Mouse (Mus musculus) heart, embryonic 15.5 days (tissue): ENCODE measurements around the gene Gdpd4. TPM values are rescaled to one million over a fixed set of nuclear protein-coding genes. Genes with fewer than 3 reads are reported as not detected.
A peak's percentile ranks its signal among the peaks of the same experiment; 100 is the strongest.

Experiments used
- ATAC-seq: fragments of 200-750 bp; cut with Nextera tagmentation; replicated peaks from 2 replicates; pipeline ENCODE4 v1.8.0; 2017; ENCODE audit warnings: low read depth, moderate TSS enrichment; ENCODE audit not compliant: insufficient number of reproducible peaks, insufficient read depth, low FRiP score
- H3K27ac ChIP-seq: fragments of 300-500 bp; sonication (generic); 2 replicates; pipeline ENCODE4 v1.5.1; 2015; ENCODE audit warnings: mild to moderate bottlenecking, inconsistent platforms
- H3K27me3 ChIP-seq: fragments of 300-500 bp; sonication (generic); 2 replicates; pipeline ENCODE4 v1.6.1; 2015; ENCODE audit warnings: inconsistent platforms
- H3K36me3 ChIP-seq: fragments of 300-500 bp; sonication (generic); 2 replicates; pipeline ENCODE4 v1.6.1; 2015; ENCODE audit warnings: mild to moderate bottlenecking, inconsistent platforms
- H3K4me1 ChIP-seq: fragments of 300-500 bp; sonication (generic); replicated peaks from 2 replicates; pipeline ENCODE4 v1.6.1; 2015; ENCODE audit warnings: inconsistent platforms
- H3K4me2 ChIP-seq: fragments of 300-500 bp; sonication (generic); 2 replicates; pipeline ENCODE4 v1.6.1; 2015; ENCODE audit warnings: inconsistent platforms, mild to moderate bottlenecking, moderate library complexity
- H3K4me3 ChIP-seq: fragments of 300-500 bp; sonication (generic); 2 replicates; pipeline ENCODE4 v1.5.1; 2015; ENCODE audit warnings: mild to moderate bottlenecking, inconsistent platforms
- H3K9ac ChIP-seq: fragments of 300-500 bp; sonication (generic); 2 replicates; pipeline ENCODE4 v1.6.1; 2015; ENCODE audit warnings: mild to moderate bottlenecking, inconsistent platforms
- H3K9me3 ChIP-seq: fragments of 300-500 bp; sonication (generic); replicated peaks from 2 replicates; pipeline ENCODE4 v1.6.1; 2016; ENCODE audit warnings: inconsistent platforms
- WGBS: fragments of 180-500 bp; shearing (Covaris S2); methylation state at CpG from one replicate; pipeline ENCODE4 v1.1.7; 2015; ENCODE audit warnings: mixed read lengths; 5-methylcytosine and 5-hydroxymethylcytosine counted together
- polyA plus RNA-seq: library from polyadenylated mRNA; unstranded; fragments of >200 nt; fragmentation: Nextera tagmentation; extraction: Ambion mirVana; gene quantifications from 2 replicates; pipeline ENCODE4 v1.2.1, GENCODE M21; 2015

The Gdpd4 gene
- polyA plus RNA-seq, 1 experiment from 2014 or later, result not detected

DNA sequence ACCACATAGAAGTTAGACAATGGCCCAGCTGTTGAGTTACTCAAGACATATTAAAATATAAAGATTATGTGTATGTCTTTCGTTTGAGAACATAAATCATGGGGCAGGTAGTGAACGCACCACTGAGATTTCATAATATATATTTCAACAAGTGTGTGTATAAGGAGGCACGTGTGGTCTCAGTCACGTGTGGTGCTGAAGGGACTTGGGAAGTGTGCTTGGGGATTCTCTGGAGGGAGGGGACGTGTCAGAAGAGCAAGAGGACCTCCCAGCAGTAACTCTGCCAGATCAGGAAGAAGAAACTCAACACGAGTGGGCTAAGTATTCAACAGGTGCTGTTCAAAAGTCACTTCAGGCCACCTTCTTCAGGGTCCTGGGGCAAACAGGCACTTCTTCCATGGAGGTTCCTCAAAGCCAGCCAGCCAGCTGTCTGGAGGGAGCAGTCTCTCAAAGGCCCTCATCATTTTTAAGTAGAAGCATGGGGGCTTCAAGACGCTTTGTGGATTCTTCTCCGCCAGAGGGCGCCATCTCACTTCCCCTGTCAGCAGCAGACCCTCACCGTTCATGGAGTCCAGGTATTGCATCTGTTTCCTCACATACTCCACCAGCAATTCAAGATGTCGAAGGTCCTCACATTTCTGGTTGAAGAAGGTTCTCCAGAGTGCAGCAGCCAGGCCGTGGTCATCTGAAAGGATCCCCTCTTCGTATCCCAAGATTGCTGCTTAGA lies 64.5 kb downstream of the Gdpd4 start:
- no peaks in the 10 kb centered on the region for H3K36me3 ChIP-seq
- no peaks in the 10 kb centered on the region for H3K27me3 ChIP-seq
- no peak overlapping the region for H3K4me3 ChIP-seq
- no peak overlapping the region for H3K27ac ChIP-seq
- WGBS, result 44% methylated on average over 13 of the region's 13 CpGs
- no peak overlapping the region for H3K9ac ChIP-seq
- H3K4me2 ChIP-seq, result no peak overlapping the region
- peaks cover 4% of the 10 kb centered on the region for H3K9me3 ChIP-seq
- no peaks in the 10 kb centered on the region for H3K4me1 ChIP-seq
- ATAC-seq, result no peak

DNA sequence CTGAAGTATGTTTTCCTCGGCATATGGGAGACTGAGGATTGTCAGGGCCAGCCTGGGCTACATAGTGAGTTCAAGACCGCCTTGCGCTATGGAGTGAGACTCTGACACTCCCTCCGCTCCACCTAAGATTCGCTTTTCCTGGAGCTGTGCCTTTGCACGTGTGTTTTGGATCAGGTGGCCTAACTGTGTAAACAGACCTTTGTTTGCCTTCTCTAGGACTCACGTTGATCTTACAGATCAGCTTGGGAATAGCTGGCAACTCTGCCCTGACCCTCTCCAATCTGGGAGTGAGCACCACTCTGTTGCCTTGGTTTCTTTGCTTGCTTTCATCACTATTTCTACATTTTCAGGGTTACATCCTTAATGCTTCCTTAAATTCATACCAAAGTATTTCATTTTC lies 82.9 kb downstream of the Gdpd4 start:
- no peaks in the 10 kb centered on the region for H3K27me3 ChIP-seq
- no peak for ATAC-seq
- WGBS, result 77% methylated on average over 7 of the region's 7 CpGs

GRCm38 (mm10) chr7:98048101-98048824 lies 128.5 kb downstream of the Gdpd4 start:
- no peaks in the 10 kb centered on the region for H3K36me3 ChIP-seq
- ATAC-seq, result no peak
- H3K9me3 ChIP-seq, result no peaks in the 10 kb centered on the region
- H3K4me2 ChIP-seq, result no peak overlapping the region
- H3K4me1 ChIP-seq, result no peaks in the 10 kb centered on the region
- H3K27me3 ChIP-seq, result no peaks in the 10 kb centered on the region
- no peak overlapping the region for H3K4me3 ChIP-seq
- H3K27ac ChIP-seq, result no peak overlapping the region
- 62% methylated on average over 9 of the region's 9 CpGs for WGBS
- no peak overlapping the region for H3K9ac ChIP-seq

More for the DNA sequence above, 82.9 kb downstream of the Gdpd4 start:
- H3K9ac ChIP-seq, result no peak overlapping the region
- H3K4me1 ChIP-seq, result no peaks in the 10 kb centered on the region
- no peak overlapping the region for H3K4me2 ChIP-seq
- no peak overlapping the region for H3K4me3 ChIP-seq
- H3K36me3 ChIP-seq, result no peaks in the 10 kb centered on the region
- H3K9me3 ChIP-seq, result no peaks in the 10 kb centered on the region
- H3K27ac ChIP-seq, result no peak overlapping the region

DNA sequence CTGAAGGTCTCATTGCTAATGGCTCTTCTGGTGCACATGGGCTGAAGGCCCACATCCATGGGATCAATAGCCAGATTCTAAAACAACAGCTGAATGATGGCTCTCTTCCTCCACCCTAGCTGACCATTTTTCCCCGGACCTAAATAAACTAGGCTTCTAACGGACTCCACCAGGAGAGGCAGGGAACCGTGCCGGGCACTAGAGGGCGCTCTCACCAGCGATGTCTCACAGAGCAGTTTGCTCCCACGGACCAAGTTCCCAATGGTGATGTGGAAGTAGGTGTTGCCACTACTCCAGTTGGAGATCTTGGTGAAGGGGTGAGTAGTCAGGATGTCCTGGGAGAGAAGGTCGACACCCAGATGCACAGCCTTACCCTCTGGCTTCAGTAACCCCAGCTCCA lies 132.2 kb downstream of the Gdpd4 start:
- Histone ChIP-seq H3K4me2 (no peak overlapping the region), H3K27ac (no peak overlapping the region), H3K9me3 (no peaks in the 10 kb centered on the region), H3K9ac (no peak overlapping the region), H3K4me3 (no peak overlapping the region), H3K4me1 (no peaks in the 10 kb centered on the region), H3K27me3 (no peaks in the 10 kb centered on the region), H3K36me3 (no peaks in the 10 kb centered on the region)
- no peak for ATAC-seq
- WGBS, result 22% methylated on average over 8 of the region's 8 CpGs

DNA sequence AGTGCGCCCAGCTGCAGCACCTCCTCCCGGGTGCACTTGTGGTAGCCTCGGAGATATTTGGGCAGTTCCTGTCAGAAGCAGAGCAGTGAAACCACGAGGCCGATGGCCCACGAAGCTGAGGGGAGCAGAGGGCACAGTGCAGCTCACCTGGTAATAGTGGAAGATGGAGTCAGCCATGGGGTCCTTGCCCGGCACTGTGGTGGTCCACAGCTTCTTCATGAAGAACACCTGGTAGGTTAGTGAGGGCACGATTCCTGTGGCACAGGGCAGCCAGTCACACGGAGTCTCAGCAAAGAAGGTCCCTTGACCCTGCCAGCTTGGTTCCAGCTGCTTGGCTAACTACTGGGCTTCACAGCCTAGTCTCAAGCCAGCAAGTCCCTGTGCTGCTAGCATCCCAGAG lies 134.7 kb downstream of the Gdpd4 start:
- Histone ChIP-seq H3K9me3 (no peaks in the 10 kb centered on the region), H3K9ac (no peak overlapping the region), H3K4me2 (no peak overlapping the region), H3K36me3 (no peaks in the 10 kb centered on the region), H3K27ac (no peak overlapping the region), H3K4me1 (no peaks in the 10 kb centered on the region), H3K27me3 (no peaks in the 10 kb centered on the region), H3K4me3 (no peak overlapping the region)
- no peak for ATAC-seq
- whole genome bisulfite sequencing, result 80% methylated on average over 9 of the region's 9 CpGs

DNA sequence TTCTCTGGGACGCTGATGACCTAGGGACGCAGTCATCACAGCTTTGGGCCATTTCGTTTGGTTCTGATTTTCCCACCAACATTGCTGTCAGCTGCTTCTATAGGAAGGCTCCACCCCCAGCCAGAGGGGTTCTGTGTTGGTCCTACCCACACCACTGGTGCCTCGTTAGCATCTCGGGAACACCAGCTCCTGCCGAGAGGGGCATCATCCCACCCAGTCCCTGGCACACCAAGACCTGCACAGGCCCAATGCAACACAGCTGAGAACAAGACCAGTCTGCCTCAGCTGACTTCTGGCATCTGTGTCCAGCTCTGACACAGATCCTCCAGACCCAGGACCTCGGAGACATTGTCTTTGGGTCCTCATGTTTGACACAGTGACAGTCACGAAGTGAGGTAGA lies 135.2 kb downstream of the Gdpd4 start:
- no peaks in the 10 kb centered on the region for H3K27me3 ChIP-seq
- 87% methylated on average over 8 of the region's 8 CpGs for WGBS
- ATAC-seq, result no peak
- H3K36me3 ChIP-seq, result no peaks in the 10 kb centered on the region
- H3K4me2 ChIP-seq, result no peak overlapping the region
- no peak overlapping the region for H3K27ac ChIP-seq
- H3K4me1 ChIP-seq, result no peaks in the 10 kb centered on the region
- H3K9ac ChIP-seq, result no peak overlapping the region
- no peaks in the 10 kb centered on the region for H3K9me3 ChIP-seq
- no peak overlapping the region for H3K4me3 ChIP-seq

GRCm38 (mm10) chr7:98066229-98066628 lies 146.5 kb downstream of the Gdpd4 start:
- Histone ChIP-seq H3K27ac (no peak overlapping the region), H3K9me3 (no peaks in the 10 kb centered on the region), H3K4me2 (no peak overlapping the region), H3K4me3 (no peak overlapping the region), H3K9ac (no peak overlapping the region), H3K4me1 (no peaks in the 10 kb centered on the region), H3K27me3 (no peaks in the 10 kb centered on the region), H3K36me3 (no peaks in the 10 kb centered on the region)
- ATAC-seq, result no peak
- 62% methylated on average over 11 of the region's 11 CpGs for WGBS

DNA sequence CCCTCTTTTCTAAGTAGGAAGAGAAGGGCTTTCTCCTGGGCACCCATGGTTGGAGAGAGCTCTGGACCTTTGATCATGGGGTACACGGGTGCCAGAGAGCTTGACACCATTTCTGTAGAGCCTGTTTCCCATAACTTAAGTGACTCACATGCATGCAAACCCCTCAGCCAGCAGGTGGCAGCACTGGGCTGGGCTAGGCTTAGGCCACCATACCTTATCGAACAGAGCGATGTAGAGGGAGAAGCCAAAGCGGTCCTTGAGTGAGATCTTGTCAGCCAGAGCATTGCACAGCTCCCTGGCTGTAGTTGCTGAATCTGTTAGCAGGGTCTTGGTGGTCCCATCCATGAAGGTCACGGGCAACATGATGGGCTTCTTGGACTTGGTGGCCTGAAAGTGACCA lies 151.9 kb downstream of the Gdpd4 start:
- ATAC-seq, result no peak
- H3K27me3 ChIP-seq, result no peaks in the 10 kb centered on the region
- H3K27ac ChIP-seq, result no peak overlapping the region
- 23% methylated on average over 5 of the region's 5 CpGs for WGBS
- H3K9ac ChIP-seq, result no peak overlapping the region
- no peak overlapping the region for H3K4me3 ChIP-seq
- H3K36me3 ChIP-seq, result no peaks in the 10 kb centered on the region
- no peak overlapping the region for H3K4me2 ChIP-seq
- no peaks in the 10 kb centered on the region for H3K4me1 ChIP-seq
- no peaks in the 10 kb centered on the region for H3K9me3 ChIP-seq

DNA sequence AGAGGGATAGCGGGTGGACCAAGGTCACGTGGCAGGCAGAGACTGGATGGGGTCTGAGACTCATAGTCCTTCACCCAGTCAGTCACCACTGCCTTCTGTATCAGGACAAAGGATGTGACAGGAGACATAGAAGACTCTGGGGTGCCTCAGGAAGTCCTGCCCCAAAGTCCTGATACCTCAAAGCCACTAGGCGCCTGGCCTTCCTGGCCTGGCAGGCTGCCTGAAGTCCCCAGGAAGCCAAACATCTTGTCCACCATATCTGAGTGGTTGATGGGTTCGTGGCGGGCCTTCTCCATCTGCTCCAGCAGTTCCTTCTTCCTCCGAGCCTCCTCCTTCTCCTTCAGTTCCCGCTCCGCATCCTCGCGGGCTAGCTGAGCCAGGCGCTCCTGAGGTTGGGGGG lies 157.7 kb downstream of the Gdpd4 start:
- 73% methylated on average over 11 of the region's 11 CpGs for WGBS

GRCm38 (mm10) chr7:98082376-98082775 lies 162.6 kb downstream of the Gdpd4 start:
- Histone ChIP-seq H3K9ac (no peak overlapping the region), H3K27ac (no peak overlapping the region), H3K4me3 (no peak overlapping the region), H3K36me3 (no peaks in the 10 kb centered on the region; the same call in 1 of the 2 replicates), H3K9me3 (no peaks in the 10 kb centered on the region), H3K27me3 (no peaks in the 10 kb centered on the region), H3K4me2 (no peak overlapping the region), H3K4me1 (peaks cover 23% of the 10 kb centered on the region)
- ATAC-seq, result no peak
- WGBS, result 37% methylated on average over 5 of the region's 5 CpGs

More for the DNA sequence above, 157.7 kb downstream of the Gdpd4 start:
- Histone ChIP-seq H3K4me1 (peaks cover 3% of the 10 kb centered on the region; the same call in 1 of the 2 replicates), H3K27ac (no peak overlapping the region), H3K4me2 (no peak overlapping the region), H3K4me3 (no peak overlapping the region), H3K9me3 (no peaks in the 10 kb centered on the region), H3K36me3 (no peaks in the 10 kb centered on the region; the same call in 1 of the 2 replicates), H3K9ac (no peak overlapping the region), H3K27me3 (no peaks in the 10 kb centered on the region)
- ATAC-seq, result 0 out of 2 replicates have a peak, but pooled peaks have one; percentile 5

GRCm38 (mm10) chr7:98084541-98085293 lies 165.0 kb downstream of the Gdpd4 start:
- H3K4me2 ChIP-seq, result peak overlapping the region; percentile 28
- H3K27me3 ChIP-seq, result no peaks in the 10 kb centered on the region
- 0 out of 2 replicates have a peak overlapping the region, but pooled peaks have one; percentile 31 for H3K9ac ChIP-seq
- no peaks in the 10 kb centered on the region for H3K36me3 ChIP-seq
- 37% methylated on average over 12 of the region's 12 CpGs for WGBS
- ATAC-seq, result no peak; the same call in 1 of the 2 replicates
- peak overlapping the region; percentile 57 for H3K27ac ChIP-seq
- no peaks in the 10 kb centered on the region for H3K9me3 ChIP-seq
- H3K4me3 ChIP-seq, result no peak overlapping the region
- H3K4me1 ChIP-seq, result peaks cover 23% of the 10 kb centered on the region
